Mouse (Mus musculus): ENCODE measurements around the gene Cbln1.

The Cbln1 gene

GRCm38 (mm10) chr8:87469931-87470833 lies 2.2 kb downstream of the Cbln1 start:
- peak in 1 of 2 experiments; percentile 59 for DNase-seq (ENCODE audit: low spot score in 2 of 2)

GRCm38 (mm10) chr8:87468958-87469815 lies 3.2 kb downstream of the Cbln1 start:
- DNase-seq (ENCODE audit: low spot score in 2 of 2), result no peak

GRCm38 (mm10) chr8:87468416-87468957 lies 3.9 kb downstream of the Cbln1 start:
- peak in 1 of 2 experiments; percentile 47 for DNase-seq (ENCODE audit: low spot score in 2 of 2)

GRCm38 (mm10) chr8:87467906-87468305 lies 4.5 kb downstream of the Cbln1 start:
- peak in 1 of 2 experiments; percentile 36 for DNase-seq (ENCODE audit: low spot score in 2 of 2)

GRCm38 (mm10) chr8:87466936-87467602 lies 5.3 kb downstream of the Cbln1 start:
- DNase-seq (ENCODE audit: low spot score in 2 of 2), result peak in 1 of 2 experiments; percentile 20

- no peak for DNase-seq (ENCODE audit: low spot score in 2 of 2)
These were observed 6.1 kb downstream of the Cbln1 start for GRCm38 (mm10) chr8:87466335-87466734.

GRCm38 (mm10) chr8:87464446-87464845 lies 8.0 kb downstream of the Cbln1 start:
- DNase-seq (ENCODE audit: low spot score in 2 of 2), result peak in 1 of 2 experiments; percentile 21

GRCm38 (mm10) chr8:87461801-87462200 lies 10.6 kb downstream of the Cbln1 start:
- DNase-seq (ENCODE audit: low spot score in 2 of 2), result peak in 1 of 2 experiments; percentile 26

GRCm38 (mm10) chr8:87456949-87457348 lies 15.5 kb downstream of the Cbln1 start:
- no peak for DNase-seq (ENCODE audit: low spot score in 2 of 2)

- no peak for DNase-seq (ENCODE audit: low spot score in 2 of 2)
These were observed 19.6 kb downstream of the Cbln1 start for GRCm38 (mm10) chr8:87452815-87453214.

- DNase-seq (ENCODE audit: low spot score in 2 of 2), result no peak
These were observed 20.7 kb downstream of the Cbln1 start for GRCm38 (mm10) chr8:87451737-87452136.

- no peak for DNase-seq (ENCODE audit: low spot score in 2 of 2)
These were observed 37.8 kb downstream of the Cbln1 start for GRCm38 (mm10) chr8:87434592-87434991.

GRCm38 (mm10) chr8:87427188-87427587 lies 45.2 kb downstream of the Cbln1 start:
- DNase-seq (ENCODE audit: low spot score in 2 of 2), result no peak

GRCm38 (mm10) chr8:87424706-87425105 lies 47.7 kb downstream of the Cbln1 start:
- DNase-seq (ENCODE audit: low spot score in 2 of 2), result no peak

GRCm38 (mm10) chr8:87421697-87422096 lies 50.7 kb downstream of the Cbln1 start:
- no peak for DNase-seq (ENCODE audit: low spot score in 2 of 2)

Measured in spleen, postnatal 4 days (tissue).